Mouse (Mus musculus) lung, postnatal 0 days (tissue): ENCODE data around the gene Sertad3.

Source experiments
- CTCF ChIP-seq: IDR thresholded peaks from 2 replicates; pipeline ENCODE4 v1.5.1; 2016; ENCODE audit warnings: antibody characterized with exemption, mild to moderate bottlenecking
- EP300 ChIP-seq: IDR thresholded peaks from 2 replicates; pipeline ENCODE4 v1.6.1; 2016; ENCODE audit warnings: antibody characterized with exemption, mild to moderate bottlenecking, control low read depth

DNA sequence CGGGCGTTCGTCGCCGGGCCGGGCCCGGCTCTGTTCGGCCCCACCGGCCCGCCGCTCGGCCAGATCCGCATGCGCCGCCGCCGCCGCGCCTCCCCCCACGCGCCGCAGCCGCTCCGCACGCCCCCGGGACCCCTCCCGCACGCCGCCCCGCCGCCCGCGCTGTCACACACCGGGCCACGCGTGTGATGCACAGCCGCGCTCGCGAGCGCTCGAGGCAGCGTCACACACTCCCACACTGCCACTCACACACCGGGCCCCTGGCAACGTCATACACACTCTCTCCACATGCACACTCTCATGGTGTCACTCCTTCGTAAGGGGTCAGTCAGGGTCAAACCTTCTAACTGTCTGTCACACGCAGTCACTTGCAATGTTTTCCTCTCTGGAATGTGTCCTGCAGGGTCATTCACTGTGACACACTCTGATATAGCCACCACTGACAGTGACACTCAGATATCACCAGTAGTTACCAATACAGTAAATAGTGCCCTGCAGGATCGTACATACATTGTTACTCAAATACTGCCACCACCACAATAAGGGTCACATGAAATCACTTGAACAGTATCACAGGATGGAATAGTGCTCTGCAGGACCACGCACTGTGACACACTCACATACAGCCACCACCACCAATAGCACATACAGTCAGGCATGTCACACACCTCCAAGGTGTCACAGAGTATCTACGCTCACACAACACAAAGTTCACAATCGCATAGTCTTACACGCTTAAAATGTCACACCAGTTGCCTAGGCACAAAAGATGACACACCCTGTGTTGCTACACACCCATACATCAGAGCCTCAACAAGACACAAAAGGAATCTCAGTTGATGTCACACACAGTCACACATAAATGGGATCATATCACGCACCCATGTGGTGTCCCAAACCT is 26.8 kb upstream of the Sertad3 start:
- no peak for TF ChIP-seq CTCF
- TF ChIP-seq EP300 = no peak
